Mouse (Mus musculus): Measurements from ENCODE around the gene Ski. TPM values are rescaled to one million over a fixed set of nuclear protein-coding genes. Genes with fewer than 3 reads are reported as not detected.

Ski gene
- polyA plus RNA-seq, 1 experiment from 2014 or later, result 14.1 TPM

- Histone ChIP-seq H3K9me3 (ENCODE audit: control insufficient read depth, low read length) (no peaks in the 10 kb centered on the region), H3K4me1 (replicated peaks; ENCODE audit: control insufficient read depth, insufficient read depth, low read length) (no peaks in the 10 kb centered on the region), H3K27ac (ENCODE audit: low read depth, low read length) (no peak overlapping the region), H3K4me2 (ENCODE audit: low read depth, low read length, severe bottlenecking) (no peak overlapping the region), H3K9ac (ENCODE audit: low read length) (no peak overlapping the region), H3K4me3 (ENCODE audit: low read depth, low read length) (no peak overlapping the region), H3K27me3 (ENCODE audit: control insufficient read depth, insufficient read depth, low read length) (no peaks in the 10 kb centered on the region), H3K36me3 (ENCODE audit: control insufficient read depth, insufficient read depth, low read length) (peaks cover 3% of the 10 kb centered on the region)
- WGBS, result 96% methylated on average over 17 of the region's 17 CpGs
- ATAC-seq (replicated peaks; ENCODE audit: low FRiP score), result no peak
- no peak for DNase-seq (ENCODE audit: low spot score)
Measured at GRCm38 (mm10) chr4:155156734-155157133, 65.7 kb downstream of the Ski start.

GRCm38 (mm10) chr4:155154986-155155385 is 67.4 kb downstream of the Ski start:
- no peak for ATAC-seq (replicated peaks; ENCODE audit: low FRiP score)

GRCm38 (mm10) chr4:155153389-155154072 is 68.9 kb downstream of the Ski start:
- WGBS, result 74% methylated on average over 3 of the region's 3 CpGs
- Histone ChIP-seq H3K4me1 (replicated peaks; ENCODE audit: control insufficient read depth, insufficient read depth, low read length) (peaks cover 10% of the 10 kb centered on the region), H3K36me3 (ENCODE audit: control insufficient read depth, insufficient read depth, low read length) (peaks cover 3% of the 10 kb centered on the region), H3K27me3 (ENCODE audit: control insufficient read depth, insufficient read depth, low read length) (peaks cover 2% of the 10 kb centered on the region; the same call in 1 of the 2 replicates), H3K9me3 (ENCODE audit: control insufficient read depth, low read length) (no peaks in the 10 kb centered on the region), H3K4me2 (ENCODE audit: low read depth, low read length, severe bottlenecking) (no peak overlapping the region), H3K9ac (ENCODE audit: low read length) (no peak overlapping the region), H3K27ac (ENCODE audit: low read depth, low read length) (no peak overlapping the region), H3K4me3 (ENCODE audit: low read depth, low read length) (no peak overlapping the region)
- ATAC-seq (replicated peaks; ENCODE audit: low FRiP score) (no peak), DNase-seq (ENCODE audit: low spot score) (no peak)

More at GRCm38 (mm10) chr4:155154986-155155385, 67.4 kb downstream of the Ski start:
- Histone ChIP-seq H3K9me3 (ENCODE audit: control insufficient read depth, low read length) (no peaks in the 10 kb centered on the region), H3K4me3 (ENCODE audit: low read depth, low read length) (no peak overlapping the region), H3K27ac (ENCODE audit: low read depth, low read length) (no peak overlapping the region), H3K9ac (ENCODE audit: low read length) (no peak overlapping the region), H3K36me3 (ENCODE audit: control insufficient read depth, insufficient read depth, low read length) (peaks cover 3% of the 10 kb centered on the region), H3K27me3 (ENCODE audit: control insufficient read depth, insufficient read depth, low read length) (no peaks in the 10 kb centered on the region; the same call in 1 of the 2 replicates), H3K4me1 (replicated peaks; ENCODE audit: control insufficient read depth, insufficient read depth, low read length) (peaks cover 10% of the 10 kb centered on the region), H3K4me2 (ENCODE audit: low read depth, low read length, severe bottlenecking) (no peak overlapping the region)
- DNase-seq (ENCODE audit: low spot score), result no peak
- WGBS, result 84% methylated on average over 11 of the region's 11 CpGs

- Histone ChIP-seq H3K36me3 (ENCODE audit: control insufficient read depth, insufficient read depth, low read length) (peaks cover 2% of the 10 kb centered on the region), H3K9ac (ENCODE audit: low read length) (no peak overlapping the region), H3K4me2 (ENCODE audit: low read depth, low read length, severe bottlenecking) (no peak overlapping the region), H3K4me1 (replicated peaks; ENCODE audit: control insufficient read depth, insufficient read depth, low read length) (peaks cover 10% of the 10 kb centered on the region), H3K9me3 (ENCODE audit: control insufficient read depth, low read length) (no peaks in the 10 kb centered on the region), H3K27ac (ENCODE audit: low read depth, low read length) (no peak overlapping the region), H3K27me3 (ENCODE audit: control insufficient read depth, insufficient read depth, low read length) (peaks cover 2% of the 10 kb centered on the region; the same call in 1 of the 2 replicates), H3K4me3 (ENCODE audit: low read depth, low read length) (no peak overlapping the region)
- ATAC-seq (replicated peaks; ENCODE audit: low FRiP score) (no peak), DNase-seq (ENCODE audit: low spot score) (no peak)
- WGBS, result 92% methylated on average over 6 of the region's 6 CpGs
Measured at GRCm38 (mm10) chr4:155152476-155152875, 69.9 kb downstream of the Ski start.

GRCm38 (mm10) chr4:155151845-155152244 is 70.5 kb downstream of the Ski start:
- ATAC-seq (replicated peaks; ENCODE audit: low FRiP score) (no peak), DNase-seq (ENCODE audit: low spot score) (peak; percentile 50)
- Histone ChIP-seq H3K27me3 (ENCODE audit: control insufficient read depth, insufficient read depth, low read length) (peaks cover 2% of the 10 kb centered on the region; the same call in 1 of the 2 replicates), H3K4me1 (replicated peaks; ENCODE audit: control insufficient read depth, insufficient read depth, low read length) (peaks cover 10% of the 10 kb centered on the region), H3K27ac (ENCODE audit: low read depth, low read length) (no peak overlapping the region), H3K36me3 (ENCODE audit: control insufficient read depth, insufficient read depth, low read length) (no peaks in the 10 kb centered on the region; the same call in 1 of the 2 replicates), H3K4me2 (ENCODE audit: low read depth, low read length, severe bottlenecking) (no peak overlapping the region), H3K9ac (ENCODE audit: low read length) (no peak overlapping the region), H3K4me3 (ENCODE audit: low read depth, low read length) (no peak overlapping the region), H3K9me3 (ENCODE audit: control insufficient read depth, low read length) (no peaks in the 10 kb centered on the region)
- 90% methylated on average over 4 of the region's 4 CpGs for WGBS

GRCm38 (mm10) chr4:155151221-155151788 is 71.1 kb downstream of the Ski start:
- DNase-seq (ENCODE audit: low spot score) (peak; percentile 49), ATAC-seq (replicated peaks; ENCODE audit: low FRiP score) (no peak)
- H3K36me3 ChIP-seq (ENCODE audit: control insufficient read depth, insufficient read depth, low read length), result no peaks in the 10 kb centered on the region
- H3K9ac ChIP-seq (ENCODE audit: low read length), result peak overlapping the region; percentile 66
- H3K27me3 ChIP-seq (ENCODE audit: control insufficient read depth, insufficient read depth, low read length), result peaks cover 2% of the 10 kb centered on the region; the same call in 1 of the 2 replicates
- no peak overlapping the region for H3K27ac ChIP-seq (ENCODE audit: low read depth, low read length)
- no peaks in the 10 kb centered on the region for H3K9me3 ChIP-seq (ENCODE audit: control insufficient read depth, low read length)
- peak overlapping the region; percentile 33 for H3K4me3 ChIP-seq (ENCODE audit: low read depth, low read length)
- WGBS, result 51% methylated on average over 12 of the region's 12 CpGs
- peaks cover 10% of the 10 kb centered on the region for H3K4me1 ChIP-seq (replicated peaks; ENCODE audit: control insufficient read depth, insufficient read depth, low read length)
- H3K4me2 ChIP-seq (ENCODE audit: low read depth, low read length, severe bottlenecking), result peak overlapping the region; percentile 86

- Histone ChIP-seq H3K4me1 (replicated peaks; ENCODE audit: control insufficient read depth, insufficient read depth, low read length) (peaks cover 10% of the 10 kb centered on the region), H3K9ac (ENCODE audit: low read length) (peak overlapping the region; percentile 66), H3K36me3 (ENCODE audit: control insufficient read depth, insufficient read depth, low read length) (no peaks in the 10 kb centered on the region), H3K9me3 (ENCODE audit: control insufficient read depth, low read length) (no peaks in the 10 kb centered on the region), H3K27me3 (ENCODE audit: control insufficient read depth, insufficient read depth, low read length) (peaks cover 2% of the 10 kb centered on the region; the same call in 1 of the 2 replicates), H3K4me3 (ENCODE audit: low read depth, low read length) (peak overlapping the region; percentile 33), H3K27ac (ENCODE audit: low read depth, low read length) (no peak overlapping the region), H3K4me2 (ENCODE audit: low read depth, low read length, severe bottlenecking) (peak overlapping the region; percentile 86)
- DNase-seq (ENCODE audit: low spot score), result peak; percentile 86
- peak; percentile 80 for ATAC-seq (replicated peaks; ENCODE audit: low FRiP score)
- 6% methylated on average over 73 of the region's 73 CpGs for WGBS
Measured at GRCm38 (mm10) chr4:155150276-155151113, 71.9 kb downstream of the Ski start.

GRCm38 (mm10) chr4:155149941-155150275 is 72.5 kb downstream of the Ski start:
- Histone ChIP-seq H3K9me3 (ENCODE audit: control insufficient read depth, low read length) (no peaks in the 10 kb centered on the region), H3K27me3 (ENCODE audit: control insufficient read depth, insufficient read depth, low read length) (peaks cover 2% of the 10 kb centered on the region; the same call in 1 of the 2 replicates), H3K4me2 (ENCODE audit: low read depth, low read length, severe bottlenecking) (no peak overlapping the region; the same call in 1 of the 2 replicates), H3K36me3 (ENCODE audit: control insufficient read depth, insufficient read depth, low read length) (no peaks in the 10 kb centered on the region), H3K4me1 (replicated peaks; ENCODE audit: control insufficient read depth, insufficient read depth, low read length) (peaks cover 10% of the 10 kb centered on the region), H3K4me3 (ENCODE audit: low read depth, low read length) (no peak overlapping the region), H3K27ac (ENCODE audit: low read depth, low read length) (no peak overlapping the region), H3K9ac (ENCODE audit: low read length) (no peak overlapping the region; the same call in 1 of the 2 replicates)
- ATAC-seq (replicated peaks; ENCODE audit: low FRiP score), result no peak
- peak; percentile 48 for DNase-seq (ENCODE audit: low spot score)
- WGBS, result 75% methylated on average over 6 of the region's 6 CpGs
